Mouse (Mus musculus) megakaryocyte progenitor cell, adult 5-6 weeks (primary cell): Measurements from ENCODE around the gene Ring1. TPM values are rescaled to one million over a fixed set of nuclear protein-coding genes. Genes with fewer than 3 reads are reported as not detected.
A peak's percentile ranks its signal among the peaks of the same experiment; 100 is the strongest.

ENCODE experiments used
- ATAC-seq: replicated peaks from 2 replicates; pipeline ENCODE4 v1.8.0; 2016; ENCODE audit warnings: mild to moderate bottlenecking, moderate TSS enrichment, inconsistent platforms; ENCODE audit not compliant: poor library complexity
- total RNA-seq, 2 experiments: library from RNA; stranded (forward) in 1 of 2; stranded (reverse) in 1 of 2; fragments of 157-497, 149-512 nt in 1 of 2; fragments of 200-1000 nt in 1 of 2; gene quantifications; 2 replicates each; pipeline versions ENCODE4 v1.2.3 to v1.2.4; 2015 to 2017

Ring1 gene
- total RNA-seq (2015) (8.1 and 9.6 TPM in 2 replicates), total RNA-seq (2017) (9.8 and 12.7 TPM in 2 replicates)

DNA sequence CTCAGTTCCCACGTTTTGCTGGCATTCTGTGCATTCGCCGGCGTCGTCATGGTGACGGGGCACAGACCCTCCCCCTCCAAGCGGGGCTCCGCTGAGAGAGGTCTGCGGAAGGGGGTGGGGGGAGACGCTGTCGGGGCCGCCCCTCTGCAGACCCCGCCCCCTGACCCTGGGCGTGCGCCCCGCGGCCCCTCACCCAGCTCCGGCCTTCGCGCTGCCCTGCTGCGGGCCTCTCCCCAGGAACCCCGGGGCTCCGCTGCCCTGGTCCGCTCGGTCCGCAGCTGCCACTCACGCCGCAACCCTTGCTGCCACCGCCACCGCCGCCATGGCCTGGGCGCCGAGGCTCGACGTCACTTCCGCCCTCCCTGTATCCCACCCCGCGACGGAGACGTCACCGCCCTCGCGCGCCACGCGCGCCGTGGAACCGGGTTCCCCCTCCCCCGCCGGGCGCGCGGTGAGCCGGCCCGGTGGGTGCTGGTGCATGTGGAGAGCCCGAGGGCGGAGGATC is at the start of gene Ring1:
Gene Ring1 (minus strand): TSS at position 364 of the 505 bp plus-strand sequence.
- ATAC-seq = peak; percentile 37

- peak; percentile 71 for ATAC-seq
Observed at GRCm38 (mm10) chr17:34072091-34072490, 47.6 kb upstream of the Ring1 start.

DNA sequence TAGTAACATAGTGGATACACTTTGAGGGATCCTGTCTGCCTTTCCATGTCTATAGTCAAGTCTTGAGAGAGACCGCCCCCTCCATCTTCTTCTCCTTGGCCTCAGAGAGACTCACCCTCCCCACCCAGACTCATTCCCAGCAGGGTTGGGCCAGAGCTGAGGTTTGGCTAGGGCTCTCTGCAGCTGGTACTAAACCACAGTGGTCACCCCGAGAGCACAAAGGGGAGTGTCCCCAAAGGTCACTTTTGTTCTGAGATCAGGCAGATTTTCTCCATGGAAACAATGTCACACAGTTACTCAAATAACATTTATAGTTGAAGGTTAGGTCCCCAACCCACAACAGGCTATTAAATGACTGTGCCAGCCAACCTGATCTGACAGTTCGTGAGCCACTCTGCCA is 44.4 kb upstream of the Ring1 start:
- no peak for ATAC-seq

- ATAC-seq = peak; percentile 88
Observed at GRCm38 (mm10) chr17:34057224-34057623, 32.7 kb upstream of the Ring1 start.

GRCm38 (mm10) chr17:34047404-34048050 is 23.0 kb upstream of the Ring1 start:
- ATAC-seq = peak; percentile 69

GRCm38 (mm10) chr17:34045941-34046340 is 21.5 kb upstream of the Ring1 start:
- ATAC-seq = no peak

DNA sequence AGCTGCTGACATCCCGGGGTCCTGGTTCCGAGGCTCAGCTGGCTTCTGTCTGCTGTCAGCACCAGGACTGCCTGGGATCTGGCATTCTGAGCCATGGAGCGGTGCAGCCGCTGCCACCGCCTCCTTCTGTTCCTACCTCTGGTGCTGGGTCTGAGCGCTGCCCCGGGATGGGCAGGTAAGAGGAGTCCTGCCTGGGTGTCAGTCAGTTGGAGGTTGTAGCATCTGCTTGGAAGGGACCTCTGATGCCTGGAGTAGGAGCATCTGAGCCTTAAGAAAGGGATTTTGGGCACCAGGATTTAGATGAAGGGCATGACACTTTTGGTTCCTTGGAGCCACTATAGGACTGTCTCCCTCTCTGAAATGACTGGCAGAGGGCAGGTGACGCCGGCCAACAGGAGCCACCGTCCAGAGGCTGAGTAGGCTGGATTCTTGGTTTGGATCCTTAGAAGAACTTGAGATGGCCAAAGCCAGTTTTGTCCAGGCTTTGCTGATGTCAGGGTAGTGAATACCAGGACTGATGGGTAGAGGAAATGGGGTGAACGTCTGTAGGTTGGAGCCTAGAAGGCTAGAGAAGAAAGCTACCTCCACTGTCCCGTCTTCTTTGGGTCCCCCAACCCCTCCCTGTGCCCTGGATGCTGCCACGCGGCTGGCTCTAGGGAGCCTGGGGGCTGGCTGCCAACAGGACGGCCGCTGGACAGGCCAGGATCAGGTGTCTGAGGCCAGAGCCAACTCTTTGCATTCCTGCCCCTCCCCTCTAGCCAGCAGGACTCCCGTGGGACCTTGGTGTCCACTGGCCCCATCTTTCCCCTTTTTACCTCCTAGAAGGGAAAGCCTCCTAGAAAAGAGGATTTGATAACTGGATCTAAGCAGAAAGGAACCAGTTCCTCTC is 15.3 kb upstream of the Ring1 start:
- ATAC-seq = no peak

- peak; percentile 48 for ATAC-seq
Observed at GRCm38 (mm10) chr17:34038878-34039561, 14.5 kb upstream of the Ring1 start, which contains the start of gene Col11a2. Col11a2 (plus strand) TSS chr17:34039437.

DNA sequence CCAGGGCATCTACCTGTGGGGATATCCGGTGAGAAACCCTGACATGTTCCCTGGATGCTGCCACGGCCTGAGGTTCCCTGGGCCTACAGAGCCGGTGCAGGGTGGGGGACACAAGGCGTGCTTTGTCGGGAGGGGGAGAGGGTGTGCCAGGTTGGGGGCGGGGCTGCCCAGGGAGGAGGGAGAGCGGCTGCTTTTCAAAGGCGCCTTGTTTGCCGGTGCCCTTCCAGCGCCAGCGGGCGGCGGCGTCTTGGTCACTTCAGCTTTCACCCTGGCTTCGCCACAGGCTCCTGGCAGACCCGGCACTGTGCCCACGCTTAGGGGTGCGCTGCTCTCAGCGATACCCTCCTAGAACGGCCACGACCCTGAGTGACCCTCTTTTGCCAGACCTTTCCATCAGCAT is 14.0 kb upstream of the Ring1 start:
- ATAC-seq = no peak

DNA sequence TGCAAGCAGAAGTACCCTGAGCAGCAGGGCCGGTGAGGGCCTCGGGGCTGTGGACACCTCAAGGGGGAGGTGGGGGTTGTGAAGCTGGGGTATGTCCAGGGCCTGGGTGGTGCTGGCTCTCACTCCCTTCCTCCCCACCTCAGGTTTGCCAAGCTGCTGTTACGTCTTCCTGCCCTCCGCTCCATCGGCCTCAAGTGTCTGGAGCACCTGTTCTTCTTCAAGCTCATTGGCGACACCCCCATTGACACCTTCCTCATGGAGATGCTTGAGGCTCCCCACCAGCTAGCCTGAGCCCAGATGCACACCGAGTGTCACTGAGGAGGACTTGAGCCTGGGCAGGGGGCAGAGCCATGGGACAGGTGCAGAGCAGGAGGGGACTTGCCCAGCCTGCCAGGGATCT is 12.8 kb upstream of the Ring1 start:
- ATAC-seq = no peak

- no peak for ATAC-seq
Observed at GRCm38 (mm10) chr17:34036647-34037046, 12.2 kb upstream of the Ring1 start.

- ATAC-seq = no peak
Observed at GRCm38 (mm10) chr17:34035517-34035916, 11.0 kb upstream of the Ring1 start.

DNA sequence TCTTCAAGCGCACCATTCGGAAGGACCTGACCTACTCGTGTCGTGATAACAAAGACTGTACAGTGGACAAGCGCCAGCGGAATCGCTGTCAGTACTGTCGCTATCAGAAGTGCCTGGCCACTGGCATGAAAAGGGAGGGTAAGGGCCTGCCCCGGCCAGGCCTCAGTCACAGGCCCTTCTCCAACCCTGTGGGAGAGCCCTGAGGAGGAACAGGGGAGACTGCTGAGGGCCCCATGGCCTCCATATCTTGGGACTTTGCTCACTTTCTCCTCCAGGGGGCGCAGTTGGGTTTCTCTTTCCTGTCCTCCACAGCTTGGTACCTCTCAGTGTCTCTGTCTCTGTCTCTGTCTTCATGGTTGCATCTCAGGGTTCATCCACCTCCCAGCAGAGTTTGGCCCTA is 9.6 kb upstream of the Ring1 start:
- peak; percentile 45 for ATAC-seq

DNA sequence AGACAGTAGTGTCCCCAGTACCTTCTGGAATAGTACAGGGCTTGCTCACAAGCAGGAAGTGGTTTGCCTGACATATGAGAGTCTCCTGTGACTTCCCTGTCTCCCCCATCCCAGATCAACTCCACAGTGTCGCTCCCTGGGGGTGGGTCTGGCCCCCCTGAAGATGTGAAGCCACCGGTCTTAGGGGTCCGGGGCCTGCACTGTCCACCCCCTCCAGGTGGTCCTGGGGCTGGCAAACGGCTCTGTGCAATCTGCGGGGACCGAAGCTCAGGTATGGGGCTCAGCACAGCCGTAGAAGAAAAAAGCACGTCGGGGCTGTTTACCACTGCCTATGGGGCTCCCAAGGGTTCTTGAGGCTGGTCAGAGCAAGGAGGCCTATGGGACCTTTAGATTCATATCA is 9.0 kb upstream of the Ring1 start:
- no peak for ATAC-seq

DNA sequence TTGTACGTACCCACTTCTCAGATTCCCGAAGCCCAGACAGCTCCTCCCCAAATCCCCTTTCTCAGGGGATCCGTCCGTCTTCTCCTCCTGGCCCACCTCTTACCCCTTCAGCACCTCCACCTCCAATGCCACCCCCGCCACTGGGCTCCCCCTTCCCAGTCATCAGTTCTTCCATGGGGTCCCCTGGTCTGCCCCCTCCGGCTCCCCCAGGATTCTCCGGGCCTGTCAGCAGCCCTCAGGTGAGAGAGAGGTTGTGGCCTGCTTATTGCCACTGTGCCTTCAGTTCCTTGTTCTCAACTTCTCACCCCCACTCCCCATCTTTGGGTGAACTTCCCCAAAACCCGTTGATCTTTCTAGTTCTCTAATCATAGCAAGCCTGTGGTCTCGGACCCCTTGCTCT is 8.3 kb upstream of the Ring1 start:
- ATAC-seq = no peak

DNA sequence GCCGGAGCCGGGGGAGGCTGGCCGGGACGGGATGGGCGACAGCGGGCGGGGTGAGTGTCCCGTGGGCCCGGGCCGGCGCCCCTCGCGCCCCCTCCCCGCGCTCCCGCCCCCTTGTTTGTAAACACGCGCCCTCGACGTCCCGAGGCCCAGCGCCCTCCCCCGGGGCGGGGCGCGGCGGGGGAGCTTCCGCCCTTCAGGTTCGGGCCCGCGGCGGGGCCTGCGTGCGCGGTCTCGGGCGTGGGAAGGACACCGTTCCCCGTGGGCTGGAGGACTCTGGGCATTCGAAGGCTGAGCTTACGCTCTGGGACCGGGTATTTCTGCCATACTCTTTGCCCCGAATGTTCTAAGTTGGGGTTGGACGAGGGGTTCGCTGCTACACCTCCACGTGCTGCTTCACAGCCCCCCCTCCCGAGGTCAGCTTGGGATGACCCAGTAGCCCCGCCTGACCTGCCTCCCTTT is 7.7 kb upstream of the Ring1 start:
- ATAC-seq = no peak

GRCm38 (mm10) chr17:34031465-34032173 is 7.1 kb upstream of the Ring1 start, which contains the start of the genes Slc39a7 and Rxrb:
Slc39a7 (minus strand) TSS chr17:34031682.
Rxrb (plus strand) TSS chr17:34031812.
- ATAC-seq = peak; percentile 59

DNA sequence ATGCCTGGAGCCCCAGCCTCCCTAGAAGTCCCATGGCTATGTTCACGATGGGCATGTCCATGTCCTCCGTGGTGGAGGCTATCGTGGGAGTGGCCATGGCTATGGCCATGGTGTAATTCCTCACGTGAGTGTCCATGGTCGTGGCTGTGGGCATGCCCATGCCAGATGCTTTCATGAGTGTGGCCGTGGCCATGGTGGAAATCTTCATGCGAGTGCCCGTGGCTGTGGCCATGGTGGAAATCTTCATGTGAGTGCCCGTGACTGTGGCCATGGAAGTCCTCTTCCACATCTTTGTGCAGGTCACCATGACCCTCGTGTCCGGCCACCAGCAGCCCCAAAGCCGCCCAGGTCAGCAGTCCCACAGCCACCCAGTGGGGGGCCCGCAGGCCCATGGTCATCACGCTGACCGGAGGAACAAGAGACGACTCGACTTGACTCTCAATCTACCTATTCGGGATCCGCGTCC is 6.4 kb upstream of the Ring1 start:
- no peak for ATAC-seq

DNA sequence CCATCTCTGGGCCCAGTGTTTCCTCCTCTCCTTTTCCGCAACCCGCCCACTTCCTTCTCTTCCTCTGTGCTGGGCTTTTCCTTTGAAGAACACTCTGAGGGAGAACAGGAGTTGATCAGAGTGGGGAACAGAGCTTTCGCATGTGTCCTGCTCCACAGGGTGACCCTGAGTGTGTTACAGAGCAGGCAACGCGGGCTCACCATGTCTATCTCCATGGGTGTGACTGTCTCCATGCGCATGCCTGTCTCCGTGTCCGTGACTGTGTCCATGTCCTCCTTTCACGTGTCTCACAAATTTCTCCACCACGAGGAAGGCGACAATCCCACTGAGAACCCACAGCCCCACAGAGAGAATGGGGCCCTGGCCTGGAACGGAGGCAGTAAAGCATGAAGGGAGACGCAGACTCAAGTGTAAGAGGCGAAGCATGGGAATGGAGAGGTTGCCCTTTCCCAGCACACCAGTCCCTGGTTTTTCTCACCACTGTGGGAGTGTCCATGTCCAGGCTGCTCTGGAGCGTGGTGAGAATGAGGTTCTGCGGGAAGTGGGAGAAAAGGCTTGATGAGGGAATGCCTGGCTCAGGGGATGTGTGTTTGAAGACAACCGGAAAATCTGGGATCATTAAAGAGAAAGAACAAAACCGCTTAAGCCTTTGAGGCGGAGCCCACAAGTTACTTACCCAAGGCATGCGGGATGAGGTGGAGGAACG is 5.6 kb upstream of the Ring1 start:
- ATAC-seq = no peak
